Mouse (Mus musculus) left cerebral cortex, postnatal 36 days (tissue): ENCODE measurements at regions not wholly inside any gene's neighbourhood (a gene's known extent, or its start where the extent isn't known, plus 50 kb on each side); places are given as distances from the start of the nearest gene placed in this dataset.
"Not testable (repeated sequence)": the region's sequence is repeated elsewhere in the genome, so short reads cannot be mapped to it uniquely, and the experiment has no call there.

Experiments used
- DNase-seq, 2 experiments: peaks; one replicate each; pipeline ENCODE4 v3.0.0; 2021 to 2022; ENCODE audit warnings: low spot score in 2 of 2, mixed read lengths in 1 of 2
- intact Hi-C: fragments of 180-260 bp; cut with DNase I; formaldehyde crosslinking; loops from one replicate; pipeline ENCODE4 v1.15.1; 2025

GRCm38 (mm10) chr14:86063620-86063943 lies 1077.5 kb downstream of the Diaph3 start:
- DNase-seq, result no peak
- intact Hi-C loops, result no loop called here

GRCm38 (mm10) chr14:86062885-86063619 lies 1078.0 kb downstream of the Diaph3 start:
- intact Hi-C loops, result no loop called here
- no peak for DNase-seq

DNA sequence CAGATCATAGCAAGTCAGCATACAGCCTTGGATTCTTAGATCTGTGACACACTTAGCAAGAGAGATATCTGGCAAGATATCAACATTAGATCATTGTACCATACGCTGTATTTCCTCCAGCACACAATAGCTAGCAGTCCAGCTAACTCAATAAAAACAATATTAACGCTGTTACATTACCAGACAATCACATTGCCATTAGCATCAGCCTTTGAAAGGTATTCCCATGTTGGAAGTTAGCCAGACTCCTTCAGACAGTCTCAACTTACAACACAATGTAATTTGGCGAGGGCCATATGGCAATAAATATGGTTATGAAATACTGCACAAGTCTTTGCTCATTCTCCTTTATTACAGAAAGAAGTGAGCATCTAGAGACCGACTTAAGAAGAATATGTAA lies 1084.0 kb downstream of the Diaph3 start:
- intact Hi-C loops, result no loop called here
- DNase-seq, result no peak

GRCm38 (mm10) chr14:86054668-86055067 lies 1086.4 kb downstream of the Diaph3 start:
- intact Hi-C loops, result no loop called here

GRCm38 (mm10) chr14:86029401-86029800 lies 1111.6 kb downstream of the Diaph3 start:
- intact Hi-C loops, result no loop called here
- DNase-seq, result no peak

More at GRCm38 (mm10) chr14:86054668-86055067, 1086.4 kb downstream of the Diaph3 start:
- DNase-seq, result no peak

GRCm38 (mm10) chr14:86017611-86018010 lies 1123.4 kb downstream of the Diaph3 start:
- intact Hi-C loops, DNase-seq: not testable (repeated sequence)
